Mouse (Mus musculus) left cerebral cortex, adult 9 months (tissue): Measurements from ENCODE around the gene Banp.

Experiments used
- DNase-seq, 2 experiments: peaks; one replicate each; pipeline ENCODE4 v3.0.0; 2022; ENCODE audit warnings: low spot score in 2 of 2

Banp gene

DNA sequence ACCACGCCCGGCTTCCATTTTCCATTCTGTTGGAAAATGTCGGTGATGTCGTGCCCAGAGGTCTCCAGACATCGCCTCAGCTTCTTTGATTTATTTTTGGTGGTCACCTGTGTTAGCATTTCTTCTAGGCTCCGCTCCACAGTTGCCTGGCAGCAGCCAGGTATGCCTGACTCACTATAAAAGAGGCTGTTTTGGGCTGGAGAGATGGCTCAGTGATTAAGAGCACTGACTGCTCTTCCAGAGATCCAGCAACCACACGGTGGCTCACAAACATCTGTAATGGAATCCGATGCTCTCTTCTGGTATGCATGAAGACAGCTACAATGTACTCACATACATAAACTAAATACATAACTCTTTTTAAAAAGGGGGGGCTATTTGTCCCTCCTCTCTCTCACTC, 23.3 kb upstream of the Banp start:
- DNase-seq: no peak

DNA sequence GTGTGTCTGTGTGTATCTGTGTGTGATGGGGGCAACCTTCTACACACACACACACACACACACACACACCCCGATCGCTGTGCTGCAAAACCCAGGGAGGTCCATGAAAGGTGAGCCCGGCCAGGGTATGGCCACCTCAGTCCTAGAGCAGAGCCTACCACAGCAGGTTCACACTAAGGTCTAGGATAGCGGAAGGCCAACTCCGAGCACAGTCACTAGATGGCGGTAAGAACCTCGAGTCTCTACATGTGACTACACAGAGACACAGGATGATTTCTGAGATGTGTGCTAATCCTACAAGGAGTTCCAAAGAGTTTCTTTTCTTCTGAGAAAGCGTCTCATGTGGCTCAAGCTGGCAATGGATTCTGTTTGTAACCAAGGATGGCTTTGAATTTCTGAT, 22.2 kb upstream of the Banp start:
- DNase-seq: peak in 1 of 2 experiments; percentile 56

DNA sequence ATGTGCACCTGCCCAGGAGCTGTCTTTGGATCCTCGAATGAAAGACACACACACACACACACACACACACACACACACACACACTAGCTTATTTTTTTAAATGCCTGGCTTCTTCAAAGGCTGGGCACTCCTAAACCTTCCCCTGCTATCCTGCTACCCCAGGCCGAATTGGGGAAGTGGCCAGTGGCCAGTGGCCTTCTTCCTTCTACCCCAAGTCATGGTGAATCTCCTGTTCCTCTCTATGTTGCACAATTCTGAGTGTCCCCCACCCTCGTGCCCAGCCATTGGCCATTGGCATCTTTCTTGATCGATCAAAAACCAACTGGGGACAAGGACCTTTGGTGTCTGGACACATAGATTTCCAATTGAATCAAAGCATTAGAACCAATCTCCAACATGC, 19.5 kb upstream of the Banp start:
- no peak for DNase-seq

DNA sequence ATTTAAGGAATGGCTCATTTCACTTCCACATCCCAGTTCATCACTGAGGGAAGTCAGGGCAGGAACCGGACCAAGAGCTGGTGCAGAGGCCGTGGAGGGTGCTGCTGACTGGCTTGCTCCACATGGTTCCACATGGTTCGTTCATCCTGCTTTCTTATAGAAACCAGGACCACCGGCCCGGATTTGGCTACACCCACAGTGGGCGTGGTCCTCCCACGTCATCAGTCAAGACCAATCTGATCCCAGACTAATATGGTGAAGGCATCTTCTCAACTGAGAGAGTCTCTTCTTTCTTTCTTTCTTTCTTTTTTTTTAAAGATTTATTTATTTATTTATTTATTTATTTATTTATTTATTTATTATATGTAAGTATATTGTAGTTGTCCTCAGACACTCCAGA, 18.0 kb upstream of the Banp start:
- DNase-seq: no peak

DNA sequence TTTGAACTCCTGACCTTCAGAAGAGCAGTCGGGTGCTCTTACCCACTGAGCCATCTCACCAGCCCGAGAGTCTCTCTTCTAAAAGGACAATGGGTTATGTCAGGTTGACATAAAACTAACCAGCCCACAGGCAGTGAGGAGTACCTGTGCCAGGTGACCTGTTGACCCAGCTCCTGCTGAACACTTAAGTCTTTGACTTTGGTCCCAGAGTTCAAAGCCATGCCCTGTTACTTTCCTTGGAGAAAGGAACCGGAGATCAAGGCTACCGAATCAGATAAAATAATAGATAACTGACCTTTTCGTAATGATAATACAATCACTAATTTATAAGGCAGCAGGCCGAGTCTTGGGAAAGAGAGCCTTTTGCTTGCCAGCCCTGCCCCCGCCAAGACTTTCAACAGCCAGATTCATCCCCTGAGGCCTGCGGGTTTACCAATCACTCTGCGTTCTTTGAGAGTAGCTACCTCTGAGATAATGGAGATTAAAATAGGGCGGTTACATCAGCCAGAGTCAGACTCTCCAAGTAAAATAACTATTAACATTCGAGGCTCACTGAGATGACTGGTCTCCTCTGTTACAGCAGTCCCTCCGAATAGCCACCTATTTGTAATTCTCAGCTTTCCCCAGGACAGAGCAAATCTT, 17.4 kb upstream of the Banp start:
- DNase-seq: no peak

DNA sequence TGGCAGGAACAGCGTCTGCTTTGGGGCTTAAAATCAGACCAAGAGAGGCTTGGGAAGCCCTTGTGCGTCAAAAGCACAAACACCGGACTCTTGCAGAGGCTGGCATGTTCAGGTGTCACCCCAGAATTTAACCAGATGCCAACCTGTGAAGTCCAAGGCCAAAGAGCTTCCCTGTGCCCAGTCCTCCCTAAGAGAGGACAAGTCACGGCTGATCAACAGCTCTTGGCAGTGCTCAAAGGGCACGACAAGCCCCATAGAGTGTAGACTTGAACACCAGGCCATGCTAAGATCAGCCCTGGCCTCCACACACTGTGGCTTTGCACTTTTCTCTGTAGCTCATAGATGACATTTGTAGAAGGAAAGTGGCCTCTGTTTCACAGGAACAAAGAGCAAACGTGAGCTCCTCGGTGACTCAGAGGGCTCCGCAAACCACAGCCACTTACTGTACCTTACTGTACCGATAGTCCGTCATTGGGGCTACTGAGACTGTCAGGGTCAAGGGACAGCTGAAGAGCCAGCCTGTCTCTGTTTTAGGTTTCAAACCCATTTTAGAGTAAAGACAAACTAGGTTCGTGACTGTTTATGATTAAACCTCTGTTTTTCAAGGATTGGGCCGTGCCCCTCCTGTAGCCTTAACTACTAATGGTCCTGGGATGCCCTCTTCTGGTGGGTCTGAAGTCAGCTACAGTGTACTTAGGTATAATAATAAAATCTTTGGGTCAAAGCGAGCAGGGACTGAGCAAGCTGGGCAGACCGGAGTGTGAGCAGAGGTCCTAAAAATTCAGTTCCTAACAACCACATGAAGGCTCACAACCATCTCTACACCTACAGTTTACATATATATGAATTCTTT, 16.7 kb upstream of the Banp start:
- no peak for DNase-seq

DNA sequence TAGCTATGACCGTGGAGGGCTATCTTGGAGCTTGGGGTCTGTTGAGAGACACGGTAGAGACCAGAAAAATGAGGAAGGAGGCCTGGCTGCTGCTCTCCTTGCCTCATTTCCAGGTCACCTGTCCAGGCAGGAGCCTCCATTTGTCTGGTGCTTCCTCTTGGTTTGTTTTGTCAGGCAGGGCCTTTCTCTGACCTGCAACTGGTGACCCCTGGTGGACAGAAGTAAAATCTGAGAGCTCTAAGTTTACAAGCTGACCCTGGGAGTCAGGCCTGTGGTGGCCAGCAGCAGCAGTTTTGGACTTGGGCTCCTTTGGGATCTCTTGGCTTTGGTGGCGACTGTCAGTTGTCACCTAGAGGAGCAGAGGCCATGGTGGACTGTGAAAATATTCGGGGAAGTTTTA, 15.0 kb upstream of the Banp start:
- DNase-seq: no peak

DNA sequence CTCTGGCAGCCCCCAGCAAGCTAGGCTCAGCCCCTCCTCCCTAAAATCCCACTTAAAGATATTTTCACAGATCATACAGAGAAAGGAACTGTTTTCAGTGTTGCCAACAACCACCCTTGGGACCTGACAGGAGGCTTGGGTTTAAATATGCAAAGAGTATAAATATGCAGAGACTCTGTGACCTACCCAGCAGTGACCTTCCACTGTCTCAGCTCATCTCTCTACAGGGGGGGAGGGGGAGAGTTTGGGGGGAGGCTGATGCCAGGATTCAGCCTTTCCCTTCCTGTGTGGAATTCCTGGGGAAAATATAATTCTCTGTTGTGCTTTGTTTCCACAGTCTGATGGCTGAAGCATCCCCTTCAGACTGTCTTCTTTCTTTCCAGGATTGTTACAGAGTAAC, 14.6 kb upstream of the Banp start:
- DNase-seq: no peak

DNA sequence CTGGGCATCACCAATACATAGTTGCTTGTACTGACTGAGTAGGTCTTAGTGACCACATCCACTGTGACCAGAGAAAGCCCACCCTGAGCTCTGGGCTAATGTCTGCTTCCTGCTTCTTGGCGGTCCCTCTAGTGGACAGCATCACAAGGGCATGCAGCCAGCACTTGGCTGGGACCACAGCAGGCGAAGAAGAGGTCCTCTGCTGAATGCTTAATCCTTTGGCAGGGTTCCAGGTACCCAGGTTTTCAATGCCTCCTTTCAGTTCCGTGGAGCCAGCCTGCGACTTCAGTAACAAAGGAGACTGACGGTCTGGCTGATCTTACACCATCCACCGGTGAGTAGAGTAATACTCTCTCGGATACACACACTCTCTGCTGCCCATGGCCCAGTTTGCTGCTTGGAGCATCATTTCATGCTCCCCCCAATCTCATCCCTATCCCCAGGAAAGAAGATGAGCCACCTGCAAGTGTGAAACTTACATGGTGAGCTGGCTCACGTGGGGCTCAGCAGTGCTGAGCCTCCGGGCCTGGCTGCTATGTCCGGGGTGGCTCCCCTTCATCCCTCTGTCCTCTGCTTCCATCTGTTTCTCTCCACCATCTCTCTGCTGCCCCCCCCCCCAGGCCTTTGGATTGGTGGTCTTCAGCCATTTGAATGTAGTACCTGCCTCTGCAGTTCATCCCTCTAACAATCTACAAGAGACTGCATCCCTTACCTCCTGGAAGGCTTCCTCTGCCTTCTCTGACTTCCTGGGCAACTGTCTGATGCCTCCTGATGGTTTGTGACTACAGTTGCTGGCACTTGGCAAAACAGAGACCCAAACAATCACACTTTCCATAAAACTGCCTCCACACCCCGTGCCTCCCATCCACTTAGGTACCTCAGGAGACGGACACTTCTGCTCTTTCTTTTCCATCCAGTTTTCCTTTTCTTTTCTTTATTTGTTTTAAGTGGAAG, 13.9 kb upstream of the Banp start:
- peak in 1 of 2 experiments; percentile 74 for DNase-seq

DNA sequence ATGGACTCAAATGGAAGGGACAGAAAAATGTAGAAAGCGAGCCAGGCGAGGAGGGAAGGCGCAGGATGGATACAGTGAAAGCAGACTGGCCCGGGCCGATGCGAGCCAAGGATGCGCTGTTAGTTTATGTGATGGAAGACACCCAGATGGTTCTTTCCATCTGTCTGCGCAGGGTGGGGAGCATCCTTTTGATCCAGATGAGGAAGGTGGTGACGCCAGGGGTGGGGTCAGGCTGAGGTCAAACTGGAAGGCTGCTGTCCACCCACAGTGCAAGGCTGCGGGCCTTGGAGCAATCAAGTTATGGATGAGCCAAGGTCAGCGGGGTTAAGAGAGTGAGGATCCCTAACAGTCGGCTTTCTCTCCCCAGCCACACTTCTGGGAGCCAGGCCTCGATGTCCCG, 13.2 kb upstream of the Banp start:
- DNase-seq: no peak

DNA sequence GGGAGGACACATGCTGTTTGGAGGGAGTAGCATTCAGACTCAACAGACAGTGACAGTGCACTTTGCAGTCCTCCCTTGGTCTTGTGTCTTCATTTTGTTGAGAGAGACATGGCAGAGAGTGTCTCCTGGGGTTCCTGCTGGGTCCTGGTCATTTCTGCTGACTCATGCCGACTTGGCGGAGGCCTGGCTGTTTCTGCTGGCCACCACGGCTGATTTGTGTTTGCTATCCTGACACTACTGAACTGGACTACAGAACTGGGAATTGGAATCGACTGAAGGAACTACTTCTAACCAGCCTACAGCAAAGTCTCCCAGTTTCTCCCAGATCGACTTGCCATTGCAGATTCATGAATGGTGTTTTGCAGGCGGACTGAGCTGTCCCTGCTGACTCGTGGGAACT, 10.8 kb upstream of the Banp start:
- no peak for DNase-seq

DNA sequence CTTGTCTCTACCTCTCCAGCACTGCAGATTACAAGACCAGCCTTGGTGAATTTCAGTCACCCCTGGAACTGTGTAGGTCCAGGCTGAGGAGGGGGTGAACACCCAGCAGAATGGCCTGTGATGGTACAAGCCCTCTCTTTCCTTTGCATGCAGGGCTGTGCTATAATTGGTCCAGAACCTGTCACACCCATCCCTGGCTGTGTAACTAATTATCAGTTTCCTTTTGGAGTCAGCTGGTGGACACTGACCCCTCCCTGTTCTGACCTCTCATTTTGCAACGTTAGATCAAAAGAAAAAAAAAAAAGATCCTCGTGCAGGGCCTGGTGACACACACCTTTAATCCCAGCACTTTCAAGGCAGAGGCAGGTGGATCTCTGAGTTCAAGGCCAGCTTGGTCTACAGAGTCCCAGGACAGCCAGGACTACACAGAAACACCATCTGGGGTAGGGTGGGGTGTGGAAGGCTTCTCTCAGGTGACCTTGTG, 6.5 kb upstream of the Banp start:
- no peak for DNase-seq

DNA sequence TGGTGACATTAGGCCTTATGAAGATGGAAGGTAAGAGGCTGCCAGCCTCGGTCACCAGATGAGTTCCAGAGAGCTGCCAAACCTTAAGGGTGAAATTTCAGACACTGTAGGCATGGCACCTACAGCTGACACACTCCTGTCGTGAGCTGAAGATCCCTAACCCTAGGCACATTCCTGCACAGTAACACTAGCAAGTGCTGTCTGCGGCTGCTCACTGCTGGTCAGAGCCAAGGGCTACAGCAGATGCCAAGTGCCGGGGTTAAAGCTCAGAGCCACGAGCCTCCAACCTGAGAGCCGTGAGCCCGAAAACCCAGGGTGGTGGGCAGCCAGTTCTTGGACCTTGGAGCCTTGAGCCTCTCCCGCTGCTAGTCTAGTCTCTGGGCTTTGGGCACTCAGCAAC, 5.8 kb upstream of the Banp start:
- no peak for DNase-seq

DNA sequence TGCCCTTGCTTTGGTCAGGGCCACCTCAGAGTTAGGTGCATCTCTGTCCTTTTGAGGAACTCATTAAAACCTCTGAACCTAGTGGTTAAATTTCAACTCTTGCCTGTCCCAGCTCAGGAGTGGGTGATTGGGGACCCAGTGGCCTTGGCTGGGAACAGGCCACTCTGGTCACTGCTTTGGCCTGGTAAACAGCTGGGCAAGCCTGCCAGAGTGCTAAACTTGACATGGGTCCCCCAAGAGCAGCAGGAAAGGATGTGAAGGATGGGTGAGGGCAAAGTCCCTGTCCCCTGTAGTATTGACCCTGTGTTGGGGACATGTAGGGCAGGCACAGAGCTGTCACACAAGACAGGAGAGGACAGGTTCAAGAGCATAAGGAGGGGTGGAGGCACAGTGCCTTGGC, 4.7 kb upstream of the Banp start, which contains the start of gene Car5a:
Car5a (minus strand) TSS at position 74 of the 400 bp plus-strand sequence.
- no peak for DNase-seq

DNA sequence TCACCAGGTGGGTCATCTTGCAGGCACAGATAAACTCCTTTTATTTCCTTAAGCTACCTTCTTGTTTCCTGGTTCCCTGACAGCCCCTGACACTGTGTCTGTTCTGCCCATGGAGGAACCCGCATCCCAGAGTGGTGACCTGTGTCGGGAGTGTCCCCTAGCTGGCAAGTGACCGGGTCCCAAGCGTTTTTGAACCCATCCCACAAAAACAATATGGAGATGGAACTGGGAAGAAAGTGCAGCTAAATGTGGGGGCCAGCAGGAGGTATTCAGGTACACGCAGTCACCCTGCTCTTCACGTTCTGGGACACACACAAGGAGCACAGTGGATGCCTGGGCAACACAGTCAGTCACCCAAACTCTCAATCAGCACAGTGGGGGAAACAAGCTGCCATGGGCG, 3.2 kb upstream of the Banp start:
- no peak for DNase-seq

DNA sequence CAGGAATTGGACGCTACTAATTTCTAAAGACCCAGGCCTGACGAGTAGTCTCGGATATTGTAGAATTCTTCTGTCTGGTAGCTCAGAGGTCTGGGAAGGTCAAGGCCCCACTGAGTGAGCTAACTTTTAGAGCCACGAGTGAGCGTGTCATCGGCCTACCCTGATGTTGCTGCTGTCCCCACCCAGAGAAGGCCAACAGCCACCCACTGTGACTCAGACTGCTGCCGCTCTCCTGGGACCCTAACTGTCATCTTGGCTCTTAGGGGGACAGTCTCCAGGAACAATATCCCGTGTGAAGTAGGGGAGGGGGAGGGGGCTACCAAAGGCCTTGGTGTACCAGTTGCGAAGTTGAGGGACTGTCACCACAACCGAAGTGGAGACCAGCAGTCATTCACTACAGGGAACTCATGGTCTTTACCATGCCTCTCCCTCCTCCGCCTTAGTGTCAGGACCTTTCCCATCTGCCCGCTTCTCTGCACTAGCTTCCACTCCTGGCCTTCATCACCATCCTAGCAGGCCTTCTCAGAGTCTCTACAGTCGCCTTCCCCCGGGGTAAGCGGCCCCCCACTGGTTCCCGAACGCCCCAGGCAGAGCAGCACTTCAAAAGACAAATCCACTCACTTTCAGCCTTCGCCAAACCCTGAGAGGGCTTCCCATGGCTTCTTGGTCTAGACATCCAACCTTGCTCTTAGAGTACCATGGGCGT, 2.4 kb upstream of the Banp start:
- no peak for DNase-seq

DNA sequence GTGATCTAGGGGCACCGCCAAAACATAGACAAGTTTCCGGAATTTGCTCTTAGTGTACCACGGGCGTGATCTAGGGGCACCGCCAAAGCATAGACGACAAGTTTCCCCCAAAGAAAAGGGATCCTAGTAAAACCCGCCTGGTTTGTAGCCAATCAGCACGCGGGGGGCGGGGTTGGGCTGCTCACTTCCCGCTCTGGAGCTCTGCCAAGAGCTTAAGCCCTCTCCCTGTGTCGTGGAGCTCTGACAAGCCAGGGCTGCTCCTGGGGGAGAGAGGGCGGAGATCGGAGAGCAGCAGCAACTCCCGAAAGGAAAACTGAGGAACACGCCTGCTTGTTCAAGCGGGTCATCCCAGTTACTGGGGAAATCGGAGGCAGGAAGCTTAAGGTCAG, 1.8 kb upstream of the Banp start:
- peak in 1 of 2 experiments; percentile 77 for DNase-seq

DNA sequence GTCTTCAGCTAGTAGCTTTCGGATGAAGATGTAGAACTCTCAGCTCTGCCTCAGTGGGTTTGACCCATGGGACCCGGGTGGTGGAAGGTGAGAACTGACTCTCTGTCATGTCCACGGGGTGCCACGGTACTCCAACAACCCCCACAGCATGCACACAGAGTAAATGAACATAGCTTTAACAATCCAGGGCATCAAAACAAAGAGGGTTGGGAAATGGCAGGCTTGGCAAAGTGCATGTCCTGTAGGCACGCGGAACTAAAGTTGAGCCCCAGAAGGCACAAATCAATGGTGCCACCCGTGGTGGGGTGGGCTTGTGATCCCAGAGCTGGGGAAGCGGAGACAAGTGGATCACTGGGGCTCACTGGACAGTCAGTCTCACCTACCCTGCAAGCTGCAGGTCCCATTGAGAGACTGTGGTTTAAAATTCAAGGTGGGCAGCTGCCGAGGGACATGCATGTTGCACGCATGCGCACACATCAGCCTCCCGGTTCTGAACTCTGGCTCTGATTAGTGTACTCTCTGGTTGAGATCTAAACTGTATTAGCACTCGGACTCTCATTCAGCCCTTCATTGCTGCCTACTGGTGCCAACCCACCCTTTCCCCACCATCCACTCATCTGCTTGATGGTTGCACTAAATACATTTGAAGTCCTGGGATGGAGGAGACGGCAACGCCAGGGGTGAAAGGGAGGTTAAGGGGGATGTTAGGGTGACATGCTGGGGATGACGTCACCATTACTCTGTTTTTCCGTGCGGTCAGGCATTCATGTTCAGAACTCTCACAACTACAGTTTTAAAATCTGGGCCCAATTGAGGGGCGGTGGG, 1.0 kb upstream of the Banp start:
- no peak for DNase-seq

DNA sequence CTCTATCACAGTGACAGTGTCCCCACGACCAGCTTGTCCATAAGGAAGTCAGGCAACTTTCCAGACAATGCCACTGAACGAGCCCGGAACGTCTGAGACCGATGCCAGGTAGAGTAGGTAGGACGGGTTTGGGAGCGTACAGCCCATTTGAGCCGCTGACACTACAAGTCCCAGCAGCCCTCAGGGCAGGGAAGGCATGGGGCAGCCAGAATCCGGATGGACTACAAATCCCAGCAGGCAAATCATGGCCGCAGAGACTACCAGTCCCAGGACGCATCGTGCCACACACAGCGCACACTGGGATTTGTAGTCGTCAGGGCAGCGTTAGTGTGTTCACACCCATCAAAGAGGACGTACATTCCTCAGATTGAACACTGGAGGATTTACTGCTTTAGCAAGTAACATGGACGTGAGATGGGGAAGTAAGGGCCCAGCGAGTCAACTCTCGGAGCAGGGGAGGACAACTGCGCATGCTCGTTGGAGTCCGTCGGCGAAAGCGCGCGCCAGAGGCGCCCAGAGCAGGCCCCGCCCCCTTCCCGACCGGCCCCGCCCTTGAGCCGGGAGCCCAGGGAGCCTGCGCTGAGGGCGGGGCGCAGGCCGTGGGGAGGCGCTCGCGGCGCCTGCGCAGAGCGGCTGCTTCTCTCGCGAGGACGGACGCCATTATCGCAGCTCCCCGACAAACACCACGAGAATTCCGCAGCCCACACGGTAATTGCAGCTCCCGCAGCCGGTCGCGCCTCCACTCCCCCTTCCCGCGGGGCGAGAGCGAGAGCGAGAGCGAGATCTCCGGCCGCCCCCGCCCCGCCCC, 595 bp downstream of the Banp start:
- DNase-seq: peak; percentile 97 to 98
